Mouse (Mus musculus): ENCODE measurements around the gene Itgb3bp. TPM values are rescaled to one million over a fixed set of nuclear protein-coding genes. Genes with fewer than 3 reads are reported as not detected.

Itgb3bp gene
- polyA plus RNA-seq, 1 experiment from 2014 or later = 12.4 TPM

DNA sequence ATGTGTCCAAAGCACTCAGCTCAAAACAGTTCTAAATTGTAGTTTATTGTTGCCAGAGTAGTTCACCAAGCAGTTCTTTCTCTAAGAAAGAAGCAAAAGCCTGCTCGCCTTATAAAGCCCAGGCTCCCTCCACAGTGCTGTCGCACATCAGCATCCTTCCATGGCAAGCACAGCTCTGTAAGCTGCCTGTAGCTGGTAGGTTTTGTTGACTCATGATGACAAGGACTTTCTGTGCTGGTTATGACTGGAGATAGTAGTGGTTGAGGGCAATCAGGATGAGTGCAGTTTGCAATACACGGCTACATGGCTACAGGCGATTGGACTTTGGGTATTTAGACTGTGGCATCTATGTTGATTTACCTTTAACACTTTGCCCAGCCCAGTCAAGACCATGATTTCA lies 3.2 kb downstream of the Itgb3bp start:
- Histone ChIP-seq H3K36me3 (replicated peaks; ENCODE audit: control insufficient read depth, insufficient read depth) (no peaks in the 10 kb centered on the region), H3K4me1 (replicated peaks; ENCODE audit: control insufficient read depth, insufficient read depth, low read length) (peaks cover 15% of the 10 kb centered on the region), H3K27me3 (ENCODE audit: control insufficient read depth, insufficient read depth, low read length) (no peaks in the 10 kb centered on the region), H3K9me3 (ENCODE audit: control insufficient read depth, low read length) (no peaks in the 10 kb centered on the region), H3K4me2 (replicated peaks) (no peak overlapping the region), H3K4me3 (replicated peaks; ENCODE audit: low read length) (no peak overlapping the region), H3K9ac (no peak overlapping the region), H3K27ac (no peak overlapping the region)
- no peak for DNase-seq (ENCODE audit: low spot score)
- WGBS = 94% methylated on average over 4 of the region's 4 CpGs
- ATAC-seq (ENCODE audit: low FRiP score) = no peak

- DNase-seq (ENCODE audit: low spot score) (peak; percentile 76), ATAC-seq (ENCODE audit: low FRiP score) (no peak)
- 71% methylated on average over 4 of the region's 4 CpGs for WGBS
These were observed 15.6 kb downstream of the Itgb3bp start for GRCm38 (mm10) chr4:99913894-99914451.

DNA sequence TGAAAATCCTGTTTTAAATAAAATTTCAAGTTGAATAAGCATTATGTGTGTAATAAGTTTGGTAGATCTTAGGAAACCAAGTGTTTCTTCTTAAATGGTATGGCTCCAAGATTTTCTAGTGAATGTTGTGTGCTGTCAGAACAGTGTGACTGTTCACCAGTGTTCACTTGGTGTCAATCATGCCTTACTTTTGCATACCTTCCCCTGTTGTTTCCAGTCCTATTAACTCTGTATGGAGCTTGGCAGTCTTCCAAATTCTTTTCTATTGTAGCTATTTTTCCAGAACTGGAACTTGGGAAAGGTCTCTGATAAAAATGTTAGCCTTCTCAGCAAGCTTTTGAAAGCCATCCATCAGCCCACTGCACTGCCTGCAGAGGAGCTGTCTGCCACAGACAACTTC lies 47.2 kb downstream of the Itgb3bp start:
- ATAC-seq (ENCODE audit: low FRiP score) = no peak
- Histone ChIP-seq H3K27me3 (ENCODE audit: control insufficient read depth, insufficient read depth, low read length) (no peaks in the 10 kb centered on the region), H3K27ac (no peak overlapping the region), H3K4me2 (replicated peaks) (no peak overlapping the region), H3K36me3 (replicated peaks; ENCODE audit: control insufficient read depth, insufficient read depth) (no peaks in the 10 kb centered on the region), H3K4me3 (replicated peaks; ENCODE audit: low read length) (no peak overlapping the region), H3K4me1 (replicated peaks; ENCODE audit: control insufficient read depth, insufficient read depth, low read length) (no peaks in the 10 kb centered on the region), H3K9me3 (ENCODE audit: control insufficient read depth, low read length) (no peaks in the 10 kb centered on the region), H3K9ac (no peak overlapping the region)
- DNase-seq (ENCODE audit: low spot score) = no peak

More at GRCm38 (mm10) chr4:99913894-99914451, 15.6 kb downstream of the Itgb3bp start:
- Histone ChIP-seq H3K36me3 (replicated peaks; ENCODE audit: control insufficient read depth, insufficient read depth) (no peaks in the 10 kb centered on the region), H3K4me3 (replicated peaks; ENCODE audit: low read length) (no peak overlapping the region), H3K4me2 (replicated peaks) (no peak overlapping the region), H3K9me3 (ENCODE audit: control insufficient read depth, low read length) (no peaks in the 10 kb centered on the region), H3K27me3 (ENCODE audit: control insufficient read depth, insufficient read depth, low read length) (no peaks in the 10 kb centered on the region), H3K4me1 (replicated peaks; ENCODE audit: control insufficient read depth, insufficient read depth, low read length) (no peaks in the 10 kb centered on the region), H3K9ac (no peak overlapping the region), H3K27ac (no peak overlapping the region)

DNA sequence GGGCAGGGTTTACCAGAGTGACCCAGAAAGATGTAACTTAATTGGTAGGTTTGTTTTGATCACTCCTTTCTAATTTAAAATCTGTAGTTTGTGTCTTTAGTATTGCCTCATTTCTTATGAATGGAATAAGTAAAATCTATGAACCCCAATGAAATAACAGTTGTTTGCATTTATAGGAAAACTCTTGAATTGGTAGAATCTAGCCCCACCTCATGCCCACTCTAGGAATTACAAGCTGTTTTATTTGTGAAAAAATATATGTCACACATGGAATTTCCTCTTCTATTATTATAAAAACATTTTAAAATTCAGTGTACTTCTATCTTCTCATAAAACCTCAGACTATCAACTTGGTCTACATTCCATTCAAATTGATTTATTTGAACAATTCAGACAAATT lies 47.7 kb downstream of the Itgb3bp start:
- H3K9me3 ChIP-seq (ENCODE audit: control insufficient read depth, low read length) = no peaks in the 10 kb centered on the region
- H3K36me3 ChIP-seq (replicated peaks; ENCODE audit: control insufficient read depth, insufficient read depth) = no peaks in the 10 kb centered on the region
- no peak overlapping the region for H3K4me2 ChIP-seq (replicated peaks)
- H3K27me3 ChIP-seq (ENCODE audit: control insufficient read depth, insufficient read depth, low read length) = no peaks in the 10 kb centered on the region
- H3K9ac ChIP-seq = no peak overlapping the region
- no peak overlapping the region for H3K27ac ChIP-seq
- no peaks in the 10 kb centered on the region for H3K4me1 ChIP-seq (replicated peaks; ENCODE audit: control insufficient read depth, insufficient read depth, low read length)
- H3K4me3 ChIP-seq (replicated peaks; ENCODE audit: low read length) = no peak overlapping the region
- DNase-seq (ENCODE audit: low spot score) = peak; percentile 79
- ATAC-seq (ENCODE audit: low FRiP score) = no peak

DNA sequence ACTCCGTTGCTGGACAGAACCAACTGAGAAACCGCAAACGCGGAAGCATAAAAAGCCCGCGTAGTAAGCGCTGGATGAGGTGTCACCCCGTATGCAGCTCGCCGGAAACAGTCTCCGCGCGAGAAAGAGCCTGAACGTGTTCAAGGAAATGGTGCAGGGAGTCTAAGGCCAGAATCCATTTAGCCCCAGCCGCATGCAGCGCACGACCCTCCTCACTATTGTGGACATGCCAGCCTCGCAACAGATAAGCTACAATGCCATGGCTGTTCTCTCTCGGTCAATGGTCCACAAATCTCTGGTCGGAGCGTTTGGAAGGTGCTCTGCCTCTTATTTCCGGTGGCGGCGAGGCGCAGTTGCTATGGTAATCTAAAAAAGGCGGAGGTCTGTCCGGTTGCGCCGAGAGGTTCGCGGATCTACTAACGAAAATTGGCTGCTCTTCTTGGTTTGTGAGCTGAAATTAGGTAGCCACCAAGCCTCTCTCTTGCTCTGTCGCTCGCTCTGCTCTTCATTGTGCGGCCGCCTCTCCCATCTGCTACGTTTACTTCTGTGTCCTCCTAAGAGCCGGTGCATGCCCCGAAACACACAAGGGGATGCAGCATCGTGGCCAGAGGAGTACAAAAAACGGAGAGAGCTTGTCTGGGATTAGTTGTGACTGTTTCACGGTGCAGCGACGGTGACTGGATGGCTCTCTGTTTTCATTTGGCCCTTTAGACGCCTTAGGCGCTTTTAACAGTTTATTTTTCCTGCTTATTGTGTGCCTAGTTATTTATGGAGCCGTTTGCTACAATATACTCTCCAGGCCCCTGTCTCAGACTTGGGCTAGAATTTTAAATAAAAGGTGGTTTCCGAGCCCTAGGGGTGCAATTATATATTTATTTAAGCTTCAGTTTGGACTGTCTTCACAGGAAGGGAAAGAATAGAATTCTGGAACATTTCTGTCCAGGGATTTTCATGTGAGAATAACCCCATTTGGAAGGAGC lies 100.2 kb downstream of the Itgb3bp start, which contains the start of gene Efcab7:
Efcab7 (plus strand) TSS at position 105 of the 980 bp plus-strand sequence.
- Histone ChIP-seq H3K36me3 (replicated peaks; ENCODE audit: control insufficient read depth, insufficient read depth) (no peaks in the 10 kb centered on the region), H3K9me3 (ENCODE audit: control insufficient read depth, low read length) (no peaks in the 10 kb centered on the region), H3K4me3 (replicated peaks; ENCODE audit: low read length) (peak within 1 kb of the TSS; percentile 63), H3K27me3 (ENCODE audit: control insufficient read depth, insufficient read depth, low read length) (no peaks in the 10 kb centered on the region), H3K4me2 (replicated peaks) (peak within 1 kb of the TSS; percentile 61), H3K27ac (peak within 1 kb of the TSS; percentile 96), H3K9ac (peak within 1 kb of the TSS; percentile 85), H3K4me1 (replicated peaks; ENCODE audit: control insufficient read depth, insufficient read depth, low read length) (0 out of 2 replicates have a peak, but pooled peaks cover 3% of the 10 kb centered on the region)
- DNase-seq (ENCODE audit: low spot score) (peak; percentile 88), ATAC-seq (ENCODE audit: low FRiP score) (peak; percentile 90)
- under 1% methylated on average over 48 of the region's 48 CpGs for WGBS

GRCm38 (mm10) chr4:99828739-99829093 lies 100.9 kb downstream of the Itgb3bp start:
- Histone ChIP-seq H3K36me3 (replicated peaks; ENCODE audit: control insufficient read depth, insufficient read depth) (no peaks in the 10 kb centered on the region), H3K9me3 (ENCODE audit: control insufficient read depth, low read length) (no peaks in the 10 kb centered on the region), H3K4me2 (replicated peaks) (peak overlapping the region; percentile 61), H3K27me3 (ENCODE audit: control insufficient read depth, insufficient read depth, low read length) (no peaks in the 10 kb centered on the region), H3K27ac (peak overlapping the region; percentile 96), H3K4me1 (replicated peaks; ENCODE audit: control insufficient read depth, insufficient read depth, low read length) (0 out of 2 replicates have a peak, but pooled peaks cover 3% of the 10 kb centered on the region), H3K9ac (peak overlapping the region; percentile 85), H3K4me3 (replicated peaks; ENCODE audit: low read length) (peak overlapping the region; percentile 63)
- ATAC-seq (ENCODE audit: low FRiP score) = no peak; the same call in 1 of the 2 replicates
- under 1% methylated on average over 7 of the region's 7 CpGs for WGBS
- DNase-seq (ENCODE audit: low spot score) = no peak

DNA sequence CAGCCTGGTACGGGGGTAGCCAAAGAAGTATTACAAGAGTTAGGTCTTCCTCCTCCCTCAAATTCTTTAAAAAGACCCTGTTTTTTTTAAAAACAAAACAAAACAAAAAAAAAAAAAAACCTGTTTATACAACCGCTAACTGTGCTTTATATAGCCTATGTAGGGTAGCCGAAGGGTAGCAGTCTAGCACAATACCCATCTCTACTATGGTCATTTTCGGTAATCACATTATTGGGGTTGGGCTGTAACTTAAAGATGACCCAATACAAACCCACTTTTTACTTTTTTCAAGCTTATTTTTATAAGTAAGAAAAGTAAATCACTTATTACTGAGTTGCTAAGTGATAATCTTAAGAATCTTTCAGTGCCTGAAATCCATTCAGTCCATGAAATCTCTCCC lies 101.3 kb downstream of the Itgb3bp start:
- no peak overlapping the region for H3K27ac ChIP-seq
- no peaks in the 10 kb centered on the region for H3K27me3 ChIP-seq (ENCODE audit: control insufficient read depth, insufficient read depth, low read length)
- H3K4me3 ChIP-seq (replicated peaks; ENCODE audit: low read length) = peak overlapping the region; percentile 63
- WGBS = 50% methylated on average over 4 of the region's 4 CpGs
- peak overlapping the region; percentile 85 for H3K9ac ChIP-seq
- 0 out of 2 replicates have a peak, but pooled peaks cover 3% of the 10 kb centered on the region for H3K4me1 ChIP-seq (replicated peaks; ENCODE audit: control insufficient read depth, insufficient read depth, low read length)
- no peaks in the 10 kb centered on the region for H3K9me3 ChIP-seq (ENCODE audit: control insufficient read depth, low read length)
- H3K36me3 ChIP-seq (replicated peaks; ENCODE audit: control insufficient read depth, insufficient read depth) = no peaks in the 10 kb centered on the region
- peak overlapping the region; percentile 61 for H3K4me2 ChIP-seq (replicated peaks)
- DNase-seq (ENCODE audit: low spot score) (no peak), ATAC-seq (ENCODE audit: low FRiP score) (no peak)

DNA sequence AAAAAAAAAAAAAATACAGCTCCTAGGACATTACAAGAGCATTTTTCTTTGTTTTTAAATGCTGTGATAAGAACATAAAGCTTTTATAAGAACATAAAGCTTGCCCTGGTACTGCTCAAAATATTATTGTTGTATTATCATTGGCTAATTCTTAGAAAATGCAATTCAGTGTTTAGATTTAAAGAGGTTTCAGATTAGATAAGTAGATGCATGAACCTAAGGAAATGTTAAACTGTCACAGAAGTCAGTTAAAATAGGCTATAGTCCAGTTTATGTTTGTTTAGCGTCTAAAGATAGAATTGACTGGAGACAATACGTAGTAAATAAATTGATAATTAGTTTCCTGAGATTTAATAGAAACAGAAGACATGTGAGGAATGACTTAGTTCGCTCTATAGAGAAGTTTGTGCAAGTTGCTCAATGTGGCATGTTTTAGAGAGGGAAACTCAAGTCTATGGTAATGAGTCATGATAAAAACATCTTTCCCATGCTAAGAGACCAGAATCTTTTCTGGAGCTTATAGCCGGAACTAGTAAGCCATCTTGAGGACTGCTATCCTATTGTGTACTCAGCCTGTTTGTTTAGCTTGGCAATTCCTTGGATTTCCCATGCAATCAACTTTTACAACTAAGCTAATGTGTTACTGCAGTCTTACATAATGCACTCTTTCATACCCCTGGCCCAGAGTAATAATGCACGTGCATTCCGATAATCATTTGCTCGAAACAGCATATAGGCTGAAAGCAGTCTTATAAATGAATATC lies 112.7 kb downstream of the Itgb3bp start:
- Histone ChIP-seq H3K36me3 (replicated peaks; ENCODE audit: control insufficient read depth, insufficient read depth) (no peaks in the 10 kb centered on the region), H3K27ac (no peak overlapping the region)

GRCm38 (mm10) chr4:99792365-99792764 lies 137.2 kb downstream of the Itgb3bp start:
- no peak for DNase-seq (ENCODE audit: low spot score)
- Histone ChIP-seq H3K27me3 (ENCODE audit: control insufficient read depth, insufficient read depth, low read length) (no peaks in the 10 kb centered on the region), H3K4me2 (replicated peaks) (no peak overlapping the region), H3K9me3 (ENCODE audit: control insufficient read depth, low read length) (peaks cover 8% of the 10 kb centered on the region), H3K4me3 (replicated peaks; ENCODE audit: low read length) (no peak overlapping the region), H3K9ac (no peak overlapping the region), H3K27ac (no peak overlapping the region), H3K36me3 (replicated peaks; ENCODE audit: control insufficient read depth, insufficient read depth) (no peaks in the 10 kb centered on the region), H3K4me1 (replicated peaks; ENCODE audit: control insufficient read depth, insufficient read depth, low read length) (no peaks in the 10 kb centered on the region)
- WGBS = 92% methylated on average over 6 of the region's 6 CpGs
- ATAC-seq (ENCODE audit: low FRiP score) = no peak

More for the DNA sequence above, 112.7 kb downstream of the Itgb3bp start:
- Histone ChIP-seq H3K4me2 (replicated peaks) (no peak overlapping the region), H3K9ac (no peak overlapping the region), H3K27me3 (ENCODE audit: control insufficient read depth, insufficient read depth, low read length) (no peaks in the 10 kb centered on the region), H3K4me1 (replicated peaks; ENCODE audit: control insufficient read depth, insufficient read depth, low read length) (no peaks in the 10 kb centered on the region), H3K9me3 (ENCODE audit: control insufficient read depth, low read length) (no peaks in the 10 kb centered on the region), H3K4me3 (replicated peaks; ENCODE audit: low read length) (no peak overlapping the region)
- WGBS = 92% methylated on average over 7 of the region's 7 CpGs
- ATAC-seq (ENCODE audit: low FRiP score) = no peak
- DNase-seq (ENCODE audit: low spot score) = no peak
